Mouse (Mus musculus): ENCODE measurements around the gene Dock8. TPM values are rescaled to one million over a fixed set of nuclear protein-coding genes. Genes with fewer than 3 reads are reported as not detected.

Dock8 gene
- total and polyA plus RNA-seq, 3 experiments = 16.1 to 30.1 TPM; not detected in 1

- Histone ChIP-seq H3K36me3 (ENCODE audit: control insufficient read depth in 1 of 2, insufficient read depth in 2 of 2, low read length in 2 of 2) (peaks cover 0 to 27% of the 10 kb centered on the region in 2 experiments; a peak in 3 of 4 replicates), H3K4me3 (ENCODE audit: control insufficient read depth in 1 of 2, insufficient read depth in 1 of 2, low read depth in 2 of 2, low read length in 2 of 2) (no peak overlapping the region), H3K27ac (ENCODE audit: control insufficient read depth, low read depth, low read length) (no peak overlapping the region), H3K9me3 (replicated peaks; ENCODE audit: insufficient read depth, low read length) (no peaks in the 10 kb centered on the region), H3K9ac (ENCODE audit: control insufficient read depth, low read depth, low read length, poor library complexity, severe bottlenecking) (no peak overlapping the region), H3K79me2 (ENCODE audit: control insufficient read depth, insufficient read depth, low read length, poor library complexity) (no peaks in the 10 kb centered on the region), H3K27me3 (ENCODE audit: control insufficient read depth in 1 of 2, insufficient read depth in 2 of 2, low read length in 2 of 2) (no peaks in the 10 kb centered on the region), H3K4me1 (ENCODE audit: control insufficient read depth in 1 of 2, insufficient read depth in 2 of 2, low read length in 2 of 2) (no peaks in the 10 kb centered on the region; a peak in 1 of 4 replicates)
- no peak for DNase-seq (ENCODE audit: low read depth, low spot score)
- TF ChIP-seq SIN3A (IDR thresholded peaks at IDR 0.05; ENCODE audit: low read length) (no peak), RCOR1 (IDR thresholded peaks at IDR 0.05; ENCODE audit: low read depth, low read length) (no peak), GABPA (IDR thresholded peaks at IDR 0.05; ENCODE audit: low read depth, low read length) (no peak), HCFC1 (IDR thresholded peaks at IDR 0.05; ENCODE audit: low read depth, low read length) (no peak), MEF2A (IDR thresholded peaks at IDR 0.05; ENCODE audit: extremely low read depth, insufficient replicate concordance, low read depth, low read length, poor library complexity, severe bottlenecking) (no peak), USF2 (IDR thresholded peaks at IDR 0.05; ENCODE audit: borderline replicate concordance in 1 of 2, insufficient read depth in 1 of 2, low read depth in 1 of 2, low read length in 2 of 2) (no peak), E2F4 (IDR thresholded peaks at IDR 0.05; ENCODE audit: borderline replicate concordance, low read depth, low read length) (no peak), CHD1 (IDR thresholded peaks at IDR 0.05; ENCODE audit: low read depth, low read length) (no peak), SMC3 (IDR thresholded peaks at IDR 0.05; ENCODE audit: low read depth, low read length) (no peak), RAD21 (IDR thresholded peaks at IDR 0.05; ENCODE audit: low read depth, low read length) (no peak), CTCF (IDR thresholded peaks at IDR 0.05 in 2 of 3, conservative IDR thresholded peaks at IDR 0.05 in 1 of 3; ENCODE audit: control insufficient read depth in 1 of 3, insufficient read depth in 1 of 3, low read depth in 2 of 3, low read length in 3 of 3, poor library complexity in 1 of 3, severe bottlenecking in 1 of 3) (no peak), JUND (IDR thresholded peaks at IDR 0.05; ENCODE audit: low read depth, low read length) (no peak), GATA1 (IDR thresholded peaks at IDR 0.05; ENCODE audit: low read depth, low read length) (no peak)
These were observed 66.9 kb downstream of the Dock8 start for GRCm38 (mm10) chr19:25066229-25066628.

- Histone ChIP-seq H3K9ac (ENCODE audit: control insufficient read depth, low read depth, low read length, poor library complexity, severe bottlenecking) (no peak overlapping the region), H3K36me3 (ENCODE audit: control insufficient read depth in 1 of 2, insufficient read depth in 2 of 2, low read length in 2 of 2) (peaks cover 0 to 19% of the 10 kb centered on the region in 2 experiments; a peak in 3 of 4 replicates), H3K9me3 (replicated peaks; ENCODE audit: insufficient read depth, low read length) (no peaks in the 10 kb centered on the region), H3K27me3 (ENCODE audit: control insufficient read depth in 1 of 2, insufficient read depth in 2 of 2, low read length in 2 of 2) (no peaks in the 10 kb centered on the region), H3K4me1 (ENCODE audit: control insufficient read depth in 1 of 2, insufficient read depth in 2 of 2, low read length in 2 of 2) (no peaks in the 10 kb centered on the region), H3K4me3 (ENCODE audit: control insufficient read depth in 1 of 2, insufficient read depth in 1 of 2, low read depth in 2 of 2, low read length in 2 of 2) (no peak overlapping the region), H3K27ac (ENCODE audit: control insufficient read depth, low read depth, low read length) (no peak overlapping the region), H3K79me2 (ENCODE audit: control insufficient read depth, insufficient read depth, low read length, poor library complexity) (no peaks in the 10 kb centered on the region)
- TF ChIP-seq MEF2A (IDR thresholded peaks at IDR 0.05; ENCODE audit: extremely low read depth, insufficient replicate concordance, low read depth, low read length, poor library complexity, severe bottlenecking) (no peak), GATA1 (IDR thresholded peaks at IDR 0.05; ENCODE audit: low read depth, low read length) (peak; percentile 40; the same call in 1 of the 2 replicates), POLR2AphosphoS5 (IDR thresholded peaks at IDR 0.05; ENCODE audit: borderline replicate concordance, low read depth, low read length) (no peak), EP300 (IDR thresholded peaks at IDR 0.05; ENCODE audit: low read depth in 1 of 2, low read length in 2 of 2) (0 out of 4 replicates have a peak, but pooled peaks of 1 of the 2 experiments have one; percentile 18), TAL1 (IDR thresholded peaks at IDR 0.05; ENCODE audit: low read length) (0 out of 2 replicates have a peak, but pooled peaks have one; percentile 6)
- peak; percentile 28 for DNase-seq (ENCODE audit: low read depth, low spot score)
These were observed 69.2 kb downstream of the Dock8 start for GRCm38 (mm10) chr19:25068518-25068917.

All from MEL (cell line).